Mouse (Mus musculus): Measurements from ENCODE around the gene Sfxn3. TPM values are rescaled to one million over a fixed set of nuclear protein-coding genes. Genes with fewer than 3 reads are reported as not detected.

The Sfxn3 gene
- polyA plus RNA-seq, 1 experiment from 2014 or later = 75.8 TPM

DNA sequence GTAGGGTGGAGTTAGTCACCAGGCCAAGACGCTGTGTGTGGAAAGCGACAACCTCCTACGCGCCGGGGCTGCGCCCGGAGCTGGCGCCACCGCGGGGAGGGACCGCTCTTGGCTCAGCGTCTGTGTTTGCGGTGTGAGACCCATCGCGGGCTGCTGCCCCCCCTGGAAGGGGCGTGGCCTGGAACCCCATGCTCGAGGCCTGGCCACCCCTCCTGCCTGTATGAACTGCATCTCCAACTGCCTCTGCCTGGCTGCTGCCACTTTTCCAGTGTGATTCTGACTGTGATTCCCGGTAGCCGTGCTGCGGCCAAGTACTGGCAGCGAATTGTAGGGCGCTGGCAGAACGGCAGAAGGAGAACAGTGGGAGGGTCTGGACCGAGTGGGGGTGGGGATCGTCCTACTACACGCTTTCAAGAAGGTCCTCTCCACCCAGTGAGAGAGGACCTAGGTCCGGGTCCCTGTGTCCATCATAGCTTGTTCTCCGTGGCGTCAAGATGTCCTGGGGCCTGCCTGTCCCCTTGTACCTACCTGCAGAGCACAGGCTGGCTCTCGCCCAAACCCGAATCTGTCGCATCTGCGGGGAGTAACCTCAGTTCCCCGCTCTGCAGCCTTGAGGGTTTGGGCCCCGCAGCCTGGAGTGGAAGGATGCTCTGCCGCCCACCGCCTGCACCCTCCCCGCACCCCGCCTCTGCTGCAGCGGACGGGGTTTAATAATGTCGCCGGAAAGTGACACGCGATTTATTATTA, 32.6 kb downstream of the Sfxn3 start:
- ATAC-seq (ENCODE audit: low FRiP score) = 0 out of 2 replicates have a peak, but pooled peaks have one; percentile 8
- Histone ChIP-seq H3K9me3 (replicated peaks) (no peaks in the 10 kb centered on the region), H3K4me3 (replicated peaks) (peak overlapping the region; percentile 26), H3K4me1 (peaks cover 50% of the 10 kb centered on the region), H3K36me3 (no peaks in the 10 kb centered on the region), H3K27ac (replicated peaks) (no peak overlapping the region), H3K9ac (replicated peaks) (0 out of 2 replicates have a peak overlapping the region, but pooled peaks have one; percentile 10), H3K27me3 (replicated peaks) (peaks cover 91% of the 10 kb centered on the region), H3K4me2 (peak overlapping the region; percentile 59)
- 1% methylated on average over 45 of the region's 45 CpGs for WGBS

DNA sequence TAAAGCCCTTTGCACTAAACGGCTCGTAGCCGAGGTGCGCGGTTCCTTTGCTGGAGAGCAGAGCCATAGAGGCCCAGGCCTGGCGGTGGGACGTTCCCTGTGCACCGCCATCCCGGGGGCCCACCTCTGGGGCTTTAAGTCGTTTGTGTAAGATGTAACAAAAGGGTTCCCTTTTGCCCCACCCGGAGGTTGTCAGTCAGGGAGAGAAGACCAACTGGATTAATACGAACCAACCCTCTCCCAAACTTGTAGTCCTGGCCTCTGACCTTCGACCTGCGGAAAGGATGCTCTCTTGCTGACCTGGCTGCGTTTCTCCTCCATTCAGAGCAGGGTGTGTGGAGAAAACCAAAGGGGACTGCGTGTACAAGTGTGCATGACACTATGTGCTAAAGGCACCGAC, 33.4 kb downstream of the Sfxn3 start:
- H3K36me3 ChIP-seq = no peaks in the 10 kb centered on the region
- H3K27ac ChIP-seq (replicated peaks) = no peak overlapping the region
- peak overlapping the region; percentile 59 for H3K4me2 ChIP-seq
- 0 out of 2 replicates have a peak overlapping the region, but pooled peaks have one; percentile 10 for H3K9ac ChIP-seq (replicated peaks)
- ATAC-seq (ENCODE audit: low FRiP score) = no peak
- peaks cover 95% of the 10 kb centered on the region for H3K27me3 ChIP-seq (replicated peaks)
- under 1% methylated on average over 17 of the region's 17 CpGs for WGBS
- H3K4me3 ChIP-seq (replicated peaks) = peak overlapping the region; percentile 26
- H3K9me3 ChIP-seq (replicated peaks) = no peaks in the 10 kb centered on the region
- peaks cover 45% of the 10 kb centered on the region for H3K4me1 ChIP-seq

GRCm38 (mm10) chr19:45081279-45081678, 34.0 kb downstream of the Sfxn3 start:
- Histone ChIP-seq H3K27ac (replicated peaks) (no peak overlapping the region), H3K9ac (replicated peaks) (0 out of 2 replicates have a peak overlapping the region, but pooled peaks have one; percentile 10), H3K4me1 (peaks cover 39% of the 10 kb centered on the region), H3K4me3 (replicated peaks) (peak overlapping the region; percentile 26), H3K36me3 (no peaks in the 10 kb centered on the region), H3K4me2 (peak overlapping the region; percentile 59), H3K27me3 (replicated peaks) (peaks cover 95% of the 10 kb centered on the region), H3K9me3 (replicated peaks) (no peaks in the 10 kb centered on the region)
- 1% methylated on average over 5 of the region's 5 CpGs for WGBS
- ATAC-seq (ENCODE audit: low FRiP score) = no peak

DNA sequence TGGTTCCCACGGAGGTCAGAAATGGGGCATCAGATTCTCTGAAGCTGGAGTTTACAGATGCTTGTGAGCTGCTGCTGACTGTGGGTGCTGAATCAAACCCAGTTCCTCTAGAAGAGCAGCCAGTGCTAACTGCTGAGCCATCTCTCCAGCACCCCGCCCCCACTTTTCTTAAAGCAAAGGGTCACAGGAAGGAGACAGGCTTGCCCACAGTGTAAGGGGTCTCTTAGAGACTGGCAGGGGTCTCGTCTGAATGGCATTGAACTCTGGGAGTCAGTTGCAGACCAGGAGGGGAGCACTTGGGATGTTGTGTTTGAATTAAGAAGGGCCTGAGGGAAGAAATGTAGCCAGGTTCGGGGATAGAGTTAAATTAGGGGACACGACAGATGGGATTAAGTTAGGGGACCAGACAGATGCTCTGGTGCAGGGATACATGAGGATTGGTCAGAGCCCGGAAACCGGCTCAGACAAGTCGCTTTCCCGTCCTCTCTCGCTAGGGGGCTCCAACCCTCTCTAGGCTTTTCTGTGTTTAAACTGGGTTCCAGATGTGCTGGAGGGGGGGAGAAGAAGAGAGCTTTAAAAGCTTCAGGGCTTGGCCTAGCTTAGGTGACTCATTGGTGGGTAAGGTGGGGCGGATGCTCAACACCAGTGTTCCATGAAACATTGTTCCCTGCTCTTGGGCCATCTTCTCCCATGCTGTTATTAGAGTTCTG, 34.7 kb downstream of the Sfxn3 start:
- Histone ChIP-seq H3K4me3 (replicated peaks) (no peak overlapping the region), H3K9ac (replicated peaks) (no peak overlapping the region), H3K4me2 (no peak overlapping the region), H3K9me3 (replicated peaks) (no peaks in the 10 kb centered on the region), H3K27ac (replicated peaks) (no peak overlapping the region), H3K36me3 (no peaks in the 10 kb centered on the region), H3K27me3 (replicated peaks) (peaks cover 95% of the 10 kb centered on the region), H3K4me1 (peaks cover 32% of the 10 kb centered on the region)
- no peak for ATAC-seq (ENCODE audit: low FRiP score)
- 16% methylated on average over 11 of the region's 11 CpGs for WGBS

- Histone ChIP-seq H3K27ac (replicated peaks) (no peak overlapping the region), H3K9me3 (replicated peaks) (no peaks in the 10 kb centered on the region), H3K27me3 (replicated peaks) (peaks cover 36% of the 10 kb centered on the region), H3K9ac (replicated peaks) (no peak overlapping the region), H3K4me2 (no peak overlapping the region), H3K36me3 (no peaks in the 10 kb centered on the region), H3K4me3 (replicated peaks) (no peak overlapping the region), H3K4me1 (0 out of 2 replicates have a peak, but pooled peaks cover 2% of the 10 kb centered on the region)
- 30% methylated on average over 11 of the region's 11 CpGs for WGBS
- ATAC-seq (ENCODE audit: low FRiP score) = no peak
Observed at GRCm38 (mm10) chr19:45097868-45098267, 50.6 kb downstream of the Sfxn3 start.

- no peak overlapping the region for H3K27ac ChIP-seq (replicated peaks)
- peaks cover 64% of the 10 kb centered on the region for H3K27me3 ChIP-seq (replicated peaks)
- H3K4me1 ChIP-seq = peaks cover 17% of the 10 kb centered on the region
- H3K9me3 ChIP-seq (replicated peaks) = no peaks in the 10 kb centered on the region
- no peak overlapping the region for H3K4me2 ChIP-seq
- H3K36me3 ChIP-seq = no peaks in the 10 kb centered on the region
- H3K9ac ChIP-seq (replicated peaks) = no peak overlapping the region
- H3K4me3 ChIP-seq (replicated peaks) = no peak overlapping the region
- 78% methylated on average over 8 of the region's 8 CpGs for WGBS
- ATAC-seq (ENCODE audit: low FRiP score) = no peak
Observed at GRCm38 (mm10) chr19:45100486-45101270, 53.4 kb downstream of the Sfxn3 start.

GRCm38 (mm10) chr19:45105591-45105990, 58.3 kb downstream of the Sfxn3 start:
- Histone ChIP-seq H3K9me3 (replicated peaks) (no peaks in the 10 kb centered on the region), H3K4me2 (no peak overlapping the region), H3K4me1 (peaks cover 20% of the 10 kb centered on the region), H3K4me3 (replicated peaks) (no peak overlapping the region), H3K9ac (replicated peaks) (no peak overlapping the region), H3K27me3 (replicated peaks) (peaks cover 65% of the 10 kb centered on the region), H3K27ac (replicated peaks) (no peak overlapping the region), H3K36me3 (no peaks in the 10 kb centered on the region)
- WGBS = 50% methylated on average over 1 of the region's 1 CpGs
- ATAC-seq (ENCODE audit: low FRiP score) = no peak

Other genes starting within 250 kb of the Sfxn3 start
- gene Slf2, start 116.4 kb upstream of the Sfxn3 start, polyA plus RNA-seq (2015; fragmentation: Nextera tagmentation; extraction: Ambion mirVana) = 28.4 and 28.7 TPM in 2 replicates
- gene Sema4g, start 58.4 kb upstream of the Sfxn3 start, polyA plus RNA-seq (2015; fragmentation: Nextera tagmentation; extraction: Ambion mirVana) = 17.4 and 19.4 TPM in 2 replicates
- gene Twnk, start 41.8 kb upstream of the Sfxn3 start, polyA plus RNA-seq (2015; fragmentation: Nextera tagmentation; extraction: Ambion mirVana) = 12.9 and 15.8 TPM in 2 replicates
- gene Mrpl43, start 41.1 kb upstream of the Sfxn3 start, polyA plus RNA-seq (2015; fragmentation: Nextera tagmentation; extraction: Ambion mirVana) = 89.1 and 96.2 TPM in 2 replicates
- 23.4 and 28.2 TPM in 2 replicates for gene Lzts2, start 33.1 kb upstream of the Sfxn3 start, polyA plus RNA-seq (2015; fragmentation: Nextera tagmentation; extraction: Ambion mirVana)
- gene Pdzd7, start 1.8 kb upstream of the Sfxn3 start, polyA plus RNA-seq (2015; fragmentation: Nextera tagmentation; extraction: Ambion mirVana) = 1.5 and 2.6 TPM in 2 replicates
- 3.0 and 5.3 TPM in 2 replicates for gene Kazald1, start 27.7 kb downstream of the Sfxn3 start, polyA plus RNA-seq (2015; fragmentation: Nextera tagmentation; extraction: Ambion mirVana)
- 0.14 and 0.26 TPM in 2 replicates for gene Tlx1, start 103.2 kb downstream of the Sfxn3 start, polyA plus RNA-seq (2015; fragmentation: Nextera tagmentation; extraction: Ambion mirVana)
- 10.9 and 16.9 TPM in 2 replicates for gene Lbx1, start 188.3 kb downstream of the Sfxn3 start, polyA plus RNA-seq (2015; fragmentation: Nextera tagmentation; extraction: Ambion mirVana)